Mouse (Mus musculus) macrophage (primary cell): ENCODE data around the gene Ndufb4. TPM values are rescaled to one million over a fixed set of nuclear protein-coding genes. Genes with fewer than 3 reads are reported as not detected.

Source experiments
- H3K27ac ChIP-seq: fragments of 350-480 bp; formaldehyde crosslinking; 2 replicates; pipeline ENCODE4 v1.9.0; 2021
- H3K36me3 ChIP-seq: fragments of 350-480 bp; formaldehyde crosslinking; 2 replicates; pipeline ENCODE4 v1.9.0; 2021; ENCODE audit errors: inconsistent target
- H3K4me3 ChIP-seq: fragments of 350-480 bp; formaldehyde crosslinking; 2 replicates; pipeline ENCODE4 v1.9.0; 2021; ENCODE audit errors: inconsistent target
- H3K79me2 ChIP-seq: fragments of 350-480 bp; formaldehyde crosslinking; 2 replicates; pipeline ENCODE4 v1.9.0; 2021; ENCODE audit errors: inconsistent target
- WGBS: methylation state at CpG from one replicate; pipeline ENCODE4 v1.1.7; 2026; ENCODE audit warnings: inconsistent platforms; ENCODE audit not compliant: missing documents; 5-methylcytosine and 5-hydroxymethylcytosine counted together
- polyA plus RNA-seq: library from polyadenylated mRNA; stranded (reverse); fragments of 250-400 nt; gene quantifications from 3 replicates; pipeline ENCODE4 v1.2.4, GENCODE M21; 2018; ENCODE audit warnings: inconsistent platforms

Gene Ndufb4
- polyA plus RNA-seq, 1 experiment from 2014 or later, result 19.4 TPM

GRCm38 (mm10) chr16:37599326-37599725 lies 54.9 kb downstream of the Ndufb4 start:
- Histone ChIP-seq H3K4me3 (no peak overlapping the region), H3K79me2 (no peaks in the 10 kb centered on the region), H3K36me3 (no peaks in the 10 kb centered on the region), H3K27ac (no peak overlapping the region)
- WGBS, result 58% methylated on average over 3 of the region's 3 CpGs

DNA sequence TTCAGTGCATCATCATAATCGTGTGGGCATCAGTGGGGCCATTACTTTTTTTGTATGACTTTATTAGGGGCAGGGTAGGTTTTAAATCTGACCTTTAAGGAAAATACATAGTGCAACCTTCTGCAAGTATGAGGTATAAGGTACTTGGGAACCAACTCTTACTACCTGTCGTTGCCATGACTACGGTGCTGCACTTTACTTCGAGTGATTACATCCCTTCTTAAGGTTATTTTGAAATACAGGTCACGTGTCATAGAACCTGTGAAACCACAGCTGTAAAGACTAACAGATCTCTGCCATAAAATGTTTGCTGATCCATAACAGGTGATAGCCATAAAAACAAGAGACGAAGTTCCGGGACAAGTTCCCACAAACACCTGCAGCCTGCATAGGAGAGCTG lies 55.8 kb downstream of the Ndufb4 start:
- WGBS, result 91% methylated on average over 7 of the region's 7 CpGs

DNA sequence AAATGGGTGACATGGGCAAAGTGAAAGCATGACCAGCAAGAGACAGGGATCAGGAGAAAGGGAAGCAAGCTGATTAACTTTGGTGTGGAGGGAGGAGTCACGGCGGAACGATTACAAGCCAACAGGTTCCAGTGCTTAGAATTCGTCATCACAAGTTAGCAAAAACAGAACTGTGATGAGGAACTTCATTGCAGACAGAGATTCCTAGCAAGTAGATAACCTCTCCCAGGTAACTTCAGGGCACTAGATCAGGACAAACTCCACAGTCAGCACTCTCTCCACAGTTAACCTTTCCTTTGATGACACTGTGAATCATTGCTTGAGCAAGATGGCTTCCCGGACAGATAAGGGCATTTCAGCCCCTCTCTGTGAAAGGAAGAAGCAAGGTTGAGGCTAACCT lies 56.8 kb downstream of the Ndufb4 start:
- no peak overlapping the region for H3K4me3 ChIP-seq
- no peaks in the 10 kb centered on the region for H3K79me2 ChIP-seq
- WGBS, result 70% methylated on average over 5 of the region's 5 CpGs
- no peaks in the 10 kb centered on the region for H3K36me3 ChIP-seq
- no peak overlapping the region for H3K27ac ChIP-seq

More for the DNA sequence above, 55.8 kb downstream of the Ndufb4 start:
- H3K36me3 ChIP-seq, result no peaks in the 10 kb centered on the region
- H3K27ac ChIP-seq, result no peak overlapping the region
- H3K4me3 ChIP-seq, result no peak overlapping the region
- no peaks in the 10 kb centered on the region for H3K79me2 ChIP-seq

Other genes starting within 250 kb of the Ndufb4 start
- gene Gtf2e1, start 114.7 kb downstream of the Ndufb4 start, polyA plus RNA-seq, result 8.0 to 13.3 TPM (median 8.3 TPM) in 3 replicates
- gene Rabl3, start 114.6 kb downstream of the Ndufb4 start, polyA plus RNA-seq, result 8.7 to 12.1 TPM (median 11.9 TPM) in 3 replicates
- gene Hgd, start 74.3 kb downstream of the Ndufb4 start, polyA plus RNA-seq, result not detected in 3 replicates
- gene Fstl1, start 122.4 kb upstream of the Ndufb4 start, polyA plus RNA-seq, result 0.13 to 0.72 TPM (median 0.71 TPM) in 3 replicates
- gene Gm36028, start 206.7 kb upstream of the Ndufb4 start, polyA plus RNA-seq, result not detected in 3 replicates
- gene Lrrc58, start 213.9 kb upstream of the Ndufb4 start, polyA plus RNA-seq, result 18.6 to 33.5 TPM (median 22.0 TPM) in 3 replicates